Mouse (Mus musculus) olfactory bulb, adult 2 months (tissue): Measurements from ENCODE around the gene Sppl3.

Source experiments
- CTCF ChIP-seq: fragments of 200-500 bp; IDR thresholded peaks from 2 replicates; pipeline ENCODE4 v1.5.1; 2012; ENCODE audit warnings: low read depth, mild to moderate bottlenecking, low read length, moderate library complexity; ENCODE audit not compliant: insufficient read depth
- POLR2A ChIP-seq: fragments of 200-500 bp; IDR thresholded peaks from 2 replicates; pipeline ENCODE4 v1.6.1; 2012; ENCODE audit warnings: mild to moderate bottlenecking, low read depth, low read length, moderate library complexity; ENCODE audit not compliant: insufficient read depth

GRCm38 (mm10) chr5:115001464-115001863 lies 9.5 kb upstream of the Sppl3 start:
- no peak for TF ChIP-seq POLR2A
- TF ChIP-seq CTCF, result no peak
